Mouse (Mus musculus) left cerebral cortex, postnatal 14 days (tissue): Measurements from ENCODE around the gene Cd300ld4. TPM values are rescaled to one million over a fixed set of nuclear protein-coding genes. Genes with fewer than 3 reads are reported as not detected.
"Not testable (repeated sequence)": the region's sequence is repeated elsewhere in the genome, so short reads cannot be mapped to it uniquely, and the experiment has no call there.

ENCODE experiments used
- DNase-seq, 2 experiments: peaks; one replicate each; pipeline ENCODE4 v3.0.0; 2021 to 2022; ENCODE audit warnings: low spot score in 2 of 2, mixed read lengths in 1 of 2
- intact Hi-C: fragments of 180-260 bp; cut with DNase I; formaldehyde crosslinking; loops from one replicate; pipeline ENCODE4 v1.15.1; 2025
- long read RNA-seq, 2 experiments: library from polyadenylated mRNA; stranded (forward); transcript quantifications; one replicate each; pipeline ENCODE4 v2.0.0; 2021
- total RNA-seq, 2 experiments: library from RNA; stranded (reverse); gene quantifications; 2 replicates each; pipeline ENCODE4 v1.2.3; 2021

The Cd300ld4 gene
- 1 to 10 TPM in 1 of 2 experiments, not detected in 1; 1.3 TPM for total RNA-seq
- long read RNA-seq, experiment 1: 0 reads
- long read RNA-seq, experiment 2: 0 reads

GRCm38 (mm10) chr11:115026912-115027311, at the start of gene Cd300ld4:
Gene Cd300ld4 (minus strand): TSS chr11:115027012.
- DNase-seq, intact Hi-C loops: not testable (repeated sequence)

GRCm38 (mm10) chr11:115075859-115076258, 49.0 kb upstream of the Cd300ld4 start:
- intact Hi-C loops: no loop called here
- DNase-seq: no peak

GRCm38 (mm10) chr11:115075407-115075806, 48.6 kb upstream of the Cd300ld4 start:
- no peak for DNase-seq
- intact Hi-C loops: no loop called here

DNA sequence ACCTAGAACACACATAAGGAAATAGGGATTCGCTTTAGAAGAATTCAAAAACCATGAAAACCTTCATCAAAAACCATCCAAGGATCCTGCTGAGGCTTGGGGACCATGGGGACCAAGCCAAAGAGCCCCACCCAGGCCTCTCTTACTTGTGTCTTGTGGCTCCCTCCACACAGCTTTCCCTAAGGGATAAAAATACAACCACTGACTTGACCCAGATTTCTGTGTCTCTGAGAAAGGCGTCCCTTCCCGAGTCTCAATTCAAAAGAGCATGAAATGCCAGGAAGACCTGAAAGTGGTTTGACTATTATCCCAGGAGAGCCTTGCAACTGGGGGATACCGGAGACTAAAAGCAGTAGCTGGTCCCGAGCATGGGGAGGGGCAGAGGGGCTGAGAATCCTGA, 46.2 kb upstream of the Cd300ld4 start:
- DNase-seq: peak in 1 of 2 experiments; percentile 25
- intact Hi-C loops: no loop called here

GRCm38 (mm10) chr11:115071631-115072294, 45.0 kb upstream of the Cd300ld4 start:
- peak in 1 of 2 experiments; percentile 72 for DNase-seq
- intact Hi-C loops: no loop called here

GRCm38 (mm10) chr11:115071015-115071551, 44.3 kb upstream of the Cd300ld4 start:
- intact Hi-C loops: no loop called here
- DNase-seq: no peak

DNA sequence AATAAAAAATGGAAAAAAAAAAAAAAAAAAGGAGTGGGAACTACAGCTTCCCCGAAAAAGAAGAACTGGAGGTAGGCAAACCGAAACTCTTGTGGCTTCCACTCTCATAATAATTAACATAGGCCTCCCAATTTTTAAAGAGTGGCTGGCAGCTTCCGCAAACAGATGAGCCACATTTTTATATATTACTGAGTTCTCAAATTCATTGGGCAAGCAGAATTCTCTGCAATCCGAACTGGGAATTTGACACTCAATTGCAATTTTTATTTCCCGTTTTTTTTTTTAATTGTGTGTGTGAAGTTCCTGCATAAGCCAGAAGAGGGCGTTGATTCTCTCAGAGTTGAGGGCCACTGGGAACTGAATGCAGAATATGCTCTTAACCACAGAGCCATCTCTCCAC, 40.0 kb upstream of the Cd300ld4 start:
- intact Hi-C loops: no loop called here
- no peak for DNase-seq

- intact Hi-C loops: no loop called here
- no peak for DNase-seq
Measured at GRCm38 (mm10) chr11:115062077-115062476, 35.3 kb upstream of the Cd300ld4 start, which contains the start of gene Cd300e. Gene Cd300e (minus strand): TSS chr11:115062177.

DNA sequence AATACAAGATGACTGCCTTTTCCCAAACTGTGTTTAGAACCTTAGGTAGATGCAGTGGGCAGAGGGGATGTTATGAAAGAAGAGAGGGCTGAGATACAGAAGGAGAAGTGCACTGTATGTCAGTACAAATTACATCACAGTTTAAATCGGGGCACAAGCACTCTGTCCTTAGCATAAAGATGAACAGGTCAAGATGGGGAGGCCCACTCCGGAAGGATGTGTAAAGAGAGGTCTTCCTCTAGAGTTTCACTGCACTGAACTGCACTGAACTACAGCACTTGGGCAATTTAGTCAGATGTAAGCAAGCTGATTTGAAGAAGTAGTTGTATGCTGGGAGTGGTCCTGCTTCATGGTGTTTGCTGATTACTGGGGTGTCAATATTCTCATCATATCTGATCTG, 33.0 kb upstream of the Cd300ld4 start:
- intact Hi-C loops: no loop called here
- no peak for DNase-seq

DNA sequence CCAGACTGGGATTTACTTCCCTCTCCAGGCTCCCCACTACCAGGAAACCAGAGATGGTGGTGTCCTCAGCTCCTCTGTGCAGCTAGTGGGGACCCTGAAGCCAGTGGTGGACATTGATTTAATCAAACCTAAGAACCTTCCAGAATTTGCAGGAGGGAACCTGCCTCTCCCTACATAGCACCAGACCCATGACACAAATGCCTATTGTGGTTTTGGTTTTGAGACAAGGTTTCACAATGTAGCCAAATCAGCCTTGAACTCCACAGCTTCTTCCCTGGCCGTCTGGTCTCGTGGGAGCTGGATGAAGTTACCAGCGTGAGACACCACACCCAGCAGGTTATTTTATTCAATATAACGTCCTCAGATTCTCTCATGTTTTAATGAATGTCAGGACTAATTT, 31.9 kb upstream of the Cd300ld4 start:
- intact Hi-C loops: no loop called here
- no peak for DNase-seq

DNA sequence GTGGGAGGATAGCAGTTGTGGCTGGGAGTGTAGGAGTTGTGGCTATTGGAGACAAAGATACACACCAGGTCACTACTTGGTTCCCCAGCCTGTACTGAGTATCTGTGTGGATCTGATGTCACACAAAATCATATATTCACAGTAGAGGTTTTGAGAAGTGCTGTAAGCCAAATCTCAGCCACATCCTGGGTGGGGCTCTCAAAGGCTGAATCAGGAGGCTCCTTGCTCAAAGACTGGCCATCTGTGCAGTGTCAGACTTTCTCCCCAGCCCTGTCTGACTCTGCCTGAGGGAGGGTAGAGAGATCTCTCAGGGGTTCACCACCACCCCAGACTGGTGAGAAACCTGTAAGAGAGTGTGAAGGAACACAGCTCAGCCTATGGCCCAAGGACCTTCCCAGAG, 27.7 kb upstream of the Cd300ld4 start:
- intact Hi-C loops: no loop called here

DNA sequence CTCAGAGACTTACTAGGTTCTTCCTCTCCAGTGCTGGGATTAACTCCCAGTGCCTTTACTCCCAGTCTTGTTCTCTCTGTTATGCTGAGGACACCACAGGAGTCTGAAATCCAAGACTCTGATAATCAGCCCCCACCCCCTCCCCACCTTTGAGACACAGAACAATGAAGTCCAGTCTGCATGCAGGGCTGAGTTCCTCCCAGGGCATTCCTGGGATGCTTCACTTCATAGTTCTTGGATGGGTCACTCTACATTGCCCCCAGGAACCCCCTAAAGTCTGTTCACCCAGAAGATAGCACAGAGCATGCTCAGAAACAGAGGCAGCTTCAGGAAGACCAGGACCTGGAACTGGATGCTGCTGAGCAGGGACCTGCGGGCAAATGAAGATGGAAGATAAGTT, 26.2 kb upstream of the Cd300ld4 start:
- intact Hi-C loops: no loop called here
- DNase-seq: no peak

More for the DNA sequence above, 27.7 kb upstream of the Cd300ld4 start:
- no peak for DNase-seq

DNA sequence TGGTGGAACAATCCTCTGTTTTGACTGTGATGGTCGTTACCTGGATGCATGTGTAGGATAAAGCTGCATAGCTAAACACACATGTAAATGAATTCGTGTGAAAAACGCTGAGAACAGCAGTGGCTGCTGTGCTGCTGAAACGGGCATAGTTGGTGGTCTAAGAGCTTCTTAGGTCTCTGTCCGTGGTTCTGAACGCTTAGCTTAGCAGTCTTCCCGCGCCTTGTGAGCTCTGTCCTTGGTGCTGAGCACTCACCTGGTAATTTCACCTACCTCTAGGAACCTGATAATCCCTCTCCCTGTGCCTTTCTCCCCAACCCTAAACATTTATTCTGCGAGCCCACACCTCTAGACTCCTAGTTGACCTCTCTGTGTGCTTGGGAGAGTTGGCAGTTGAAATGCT, 25.4 kb upstream of the Cd300ld4 start:
- no peak for DNase-seq
- intact Hi-C loops: no loop called here

DNA sequence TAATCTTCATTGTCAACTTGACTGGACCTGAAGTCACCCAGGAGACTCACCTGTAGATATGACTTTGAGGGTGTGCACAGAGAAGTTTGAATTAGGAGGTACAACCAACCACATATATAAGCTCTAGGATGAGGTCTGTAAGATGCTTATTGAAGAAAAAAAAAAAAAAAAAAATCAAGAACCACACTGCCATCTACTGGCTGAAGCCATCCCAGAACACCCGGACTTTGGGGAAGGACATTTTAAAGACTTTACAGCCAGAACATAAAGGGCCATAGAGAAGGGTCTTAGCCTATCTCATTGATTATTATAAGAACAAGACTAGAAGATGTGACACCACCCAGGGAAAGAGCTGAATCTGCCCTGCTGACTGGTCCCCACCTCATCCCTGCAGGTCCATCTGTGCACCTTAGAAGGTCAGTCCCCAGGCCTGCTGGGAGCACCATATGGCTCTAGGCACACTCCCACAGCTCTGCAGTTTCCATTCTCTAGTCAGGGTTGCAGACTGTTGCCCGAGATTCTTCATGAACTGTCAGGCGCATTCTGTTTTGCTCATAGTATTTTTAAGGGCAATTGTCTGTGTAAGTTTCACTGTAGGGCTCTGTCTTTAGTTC, 22.6 kb upstream of the Cd300ld4 start:
- peak in 1 of 2 experiments; percentile 24 for DNase-seq
- intact Hi-C loops: no loop called here

GRCm38 (mm10) chr11:115048259-115048658, 21.4 kb upstream of the Cd300ld4 start, which contains the start of gene Cd300ld3:
Gene Cd300ld3 (minus strand): TSS chr11:115048409.
- DNase-seq: no peak
- intact Hi-C loops: no loop called here

DNA sequence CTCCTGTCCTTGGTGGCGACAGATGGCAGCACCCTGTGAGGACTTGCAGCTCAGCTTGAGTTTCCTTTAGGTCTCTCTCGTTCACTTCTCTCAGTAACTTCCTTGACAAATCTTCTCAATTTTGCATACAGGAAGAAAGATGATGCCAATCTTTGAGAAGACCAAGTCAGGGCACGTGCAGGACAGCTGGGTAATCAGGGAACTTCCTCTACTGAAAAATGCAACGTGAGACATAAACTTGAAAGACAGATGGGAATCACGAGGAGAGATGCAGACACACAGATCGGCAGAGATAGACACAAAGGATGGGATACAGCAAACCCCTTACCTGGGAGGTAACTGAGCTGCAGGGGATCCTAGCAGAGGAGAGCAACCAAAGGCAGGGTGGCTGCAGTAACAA, 10.9 kb upstream of the Cd300ld4 start, which contains the start of gene Cd300ld5:
Gene Cd300ld5 (minus strand): TSS at position 101 of the 400 bp plus-strand sequence.
- intact Hi-C loops: not testable (repeated sequence)

DNA sequence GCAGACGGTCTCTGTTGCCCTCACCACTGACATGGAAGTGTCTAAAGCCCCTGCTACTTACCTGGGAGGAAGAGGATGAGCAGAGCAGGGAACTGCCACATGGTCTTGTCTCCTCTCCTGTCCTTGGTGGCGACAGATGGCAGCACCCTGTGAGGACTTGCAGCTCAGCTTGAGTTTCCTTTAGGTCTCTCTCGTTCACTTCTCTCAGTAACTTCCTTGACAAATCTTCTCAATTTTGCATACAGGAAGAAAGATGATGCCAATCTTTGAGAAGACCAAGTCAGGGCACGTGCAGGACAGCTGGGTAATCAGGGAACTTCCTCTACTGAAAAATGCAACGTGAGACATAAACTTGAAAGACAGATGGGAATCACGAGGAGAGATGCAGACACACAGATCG, 10.7 kb downstream of the Cd300ld4 start, which contains the start of gene Cd300ld2:
Gene Cd300ld2 (minus strand): TSS at position 101 of the 400 bp plus-strand sequence.
- intact Hi-C loops, DNase-seq: not testable (repeated sequence)

More for the DNA sequence above, 10.9 kb upstream of the Cd300ld4 start, which contains the start of gene Cd300ld5:
- not testable (repeated sequence) for DNase-seq

- peak in 1 of 2 experiments; percentile 8 for DNase-seq
- intact Hi-C loops: no loop called here
Measured at GRCm38 (mm10) chr11:115004070-115004469, 22.7 kb downstream of the Cd300ld4 start.

DNA sequence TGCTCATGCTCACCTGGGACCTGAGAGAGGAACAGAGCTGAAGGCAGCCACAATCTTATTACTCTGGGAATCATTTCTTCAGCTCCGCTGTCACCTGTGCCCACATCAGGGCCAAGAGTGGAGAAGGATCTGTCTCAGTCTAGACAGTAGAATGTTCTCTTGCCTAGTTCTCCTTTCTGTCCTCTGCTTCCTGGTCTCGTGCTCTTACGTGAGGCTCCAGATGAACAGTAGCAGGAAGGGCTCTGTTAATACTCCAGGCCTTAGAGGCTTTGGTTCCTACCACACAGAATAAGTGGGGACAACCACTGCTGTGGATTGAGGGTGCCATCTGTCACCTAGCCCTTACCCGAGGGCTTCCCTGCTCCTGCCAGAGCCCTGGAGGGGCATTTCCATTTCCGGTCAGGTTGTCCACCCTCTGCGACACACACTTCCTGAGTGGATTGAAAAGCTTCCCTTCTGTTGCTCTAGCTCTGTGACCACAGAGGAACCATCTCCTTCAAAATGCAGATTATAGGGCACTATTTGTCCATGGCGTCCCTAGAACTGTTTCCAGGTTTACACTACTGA, 25.3 kb downstream of the Cd300ld4 start, which contains the start of gene Cd300c2:
Gene Cd300c2 (minus strand): TSS at position 407 of the 567 bp plus-strand sequence.
- intact Hi-C loops: no loop called here
- peak in 1 of 2 experiments; percentile 3 for DNase-seq

DNA sequence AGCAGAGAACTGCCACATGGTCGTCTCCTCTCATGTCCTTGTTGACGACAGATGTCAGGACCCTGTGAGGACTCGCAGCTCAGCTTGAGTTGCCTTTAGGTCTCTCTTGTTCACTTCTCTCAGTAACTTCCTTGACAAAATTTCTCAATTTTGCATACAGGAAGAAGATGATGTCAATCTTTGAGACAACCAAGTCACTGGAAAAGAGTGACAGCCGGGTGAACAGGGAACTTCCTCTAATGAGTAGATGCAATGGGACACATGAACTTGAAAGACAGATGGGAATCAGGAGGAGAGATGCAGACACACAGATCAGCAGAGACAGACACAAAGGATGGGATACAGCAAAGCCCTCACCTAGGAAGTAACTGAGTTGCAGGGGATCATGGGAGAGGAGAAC, 37.0 kb downstream of the Cd300ld4 start, which contains the start of gene Cd300ld:
Gene Cd300ld (minus strand): TSS at position 130 of the 400 bp plus-strand sequence.
- no peak for DNase-seq
- intact Hi-C loops: no loop called here
